Mouse (Mus musculus): Measurements from ENCODE around the gene Ston2. TPM values are rescaled to one million over a fixed set of nuclear protein-coding genes. Genes with fewer than 3 reads are reported as not detected.
A peak's percentile ranks its signal among the peaks of the same experiment; 100 is the strongest.
"Not testable (repeated sequence)": the region's sequence is repeated elsewhere in the genome, so short reads cannot be mapped to it uniquely, and the experiment has no call there.

Gene Ston2
- polyA plus RNA-seq, 1 experiment, result 14.0 TPM

DNA sequence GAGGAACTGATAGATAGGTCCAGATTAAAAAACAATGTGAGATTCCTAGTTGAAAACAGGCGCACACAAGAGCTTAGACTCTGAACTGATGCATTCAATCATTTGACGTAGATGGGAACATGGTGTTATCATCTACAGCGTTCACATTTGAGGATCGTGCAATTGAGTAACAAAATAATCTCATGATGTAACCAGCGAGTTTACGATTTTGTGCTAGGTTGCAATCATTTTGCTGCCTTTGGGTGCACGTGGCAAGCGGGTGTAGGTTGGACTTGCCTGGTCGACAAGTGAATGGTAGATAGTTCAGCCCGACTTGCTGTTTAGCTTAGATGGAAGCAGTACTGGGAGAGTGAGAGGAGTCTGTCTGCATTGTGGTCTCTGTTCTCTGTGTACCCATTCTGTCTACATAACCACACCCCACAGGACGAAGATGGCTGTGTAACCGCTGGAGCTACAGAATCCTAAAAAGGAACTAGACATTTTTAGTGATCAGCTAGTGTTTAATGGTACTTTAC, 11.7 kb upstream of the Ston2 start:
- no peak overlapping the region for H3K4me3 ChIP-seq (replicated peaks; ENCODE audit: control insufficient read depth, low read depth, low read length)
- no peak overlapping the region for H3K27ac ChIP-seq (ENCODE audit: control insufficient read depth, insufficient read depth, low read depth, low read length, poor library complexity)
- WGBS, result 37% methylated on average over 12 of the region's 12 CpGs
- H3K4me1 ChIP-seq (ENCODE audit: control insufficient read depth, insufficient read depth, low read length), result peaks cover 3% of the 10 kb centered on the region; the same call in 1 of the 2 replicates
- TF ChIP-seq CTCF (IDR thresholded peaks at IDR 0.05; ENCODE audit: control insufficient read depth, insufficient read depth, low read length) (no peak), POLR2A (IDR thresholded peaks at IDR 0.05; ENCODE audit: borderline replicate concordance, control insufficient read depth, low read depth, low read length) (no peak)

DNA sequence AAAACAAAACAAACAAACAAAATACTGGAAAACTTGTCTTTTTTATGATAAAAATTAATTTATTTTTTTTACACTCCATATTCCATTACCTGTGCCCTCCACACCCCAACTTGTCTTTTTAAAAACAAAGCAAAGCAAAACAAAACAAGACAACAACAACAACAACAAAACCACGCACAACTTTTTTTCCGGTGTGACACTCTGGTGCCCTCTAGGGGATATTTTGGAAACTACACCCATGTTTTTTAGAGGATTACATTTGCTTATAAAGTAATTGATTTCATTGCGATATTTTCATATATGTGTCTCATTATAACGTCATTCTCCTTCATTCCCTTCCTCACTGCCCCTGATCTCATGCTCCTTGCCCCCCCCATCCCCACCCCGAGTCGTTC, 11.2 kb upstream of the Ston2 start:
- 7% methylated on average over 6 of the region's 6 CpGs for WGBS
- TF ChIP-seq CTCF (IDR thresholded peaks at IDR 0.05; ENCODE audit: control insufficient read depth, insufficient read depth, low read length), result 0 out of 2 replicates have a peak, but pooled peaks have one; percentile 8
- TF ChIP-seq POLR2A (IDR thresholded peaks at IDR 0.05; ENCODE audit: borderline replicate concordance, control insufficient read depth, low read depth, low read length), result no peak
- H3K4me1 ChIP-seq (ENCODE audit: control insufficient read depth, insufficient read depth, low read length), result peaks cover 3% of the 10 kb centered on the region; the same call in 1 of the 2 replicates
- no peak overlapping the region for H3K4me3 ChIP-seq (replicated peaks; ENCODE audit: control insufficient read depth, low read depth, low read length)
- no peak overlapping the region for H3K27ac ChIP-seq (ENCODE audit: control insufficient read depth, insufficient read depth, low read depth, low read length, poor library complexity)

- WGBS, result 57% methylated on average over 6 of the region's 6 CpGs
- peaks cover 3% of the 10 kb centered on the region; the same call in 1 of the 2 replicates for H3K4me1 ChIP-seq (ENCODE audit: control insufficient read depth, insufficient read depth, low read length)
- TF ChIP-seq CTCF (IDR thresholded peaks at IDR 0.05; ENCODE audit: control insufficient read depth, insufficient read depth, low read length), result no peak
- TF ChIP-seq POLR2A (IDR thresholded peaks at IDR 0.05; ENCODE audit: borderline replicate concordance, control insufficient read depth, low read depth, low read length), result no peak
- no peak overlapping the region for H3K4me3 ChIP-seq (replicated peaks; ENCODE audit: control insufficient read depth, low read depth, low read length)
- H3K27ac ChIP-seq (ENCODE audit: control insufficient read depth, insufficient read depth, low read depth, low read length, poor library complexity), result no peak overlapping the region
Measured at GRCm38 (mm10) chr12:91798720-91799378, 10.7 kb upstream of the Ston2 start.

DNA sequence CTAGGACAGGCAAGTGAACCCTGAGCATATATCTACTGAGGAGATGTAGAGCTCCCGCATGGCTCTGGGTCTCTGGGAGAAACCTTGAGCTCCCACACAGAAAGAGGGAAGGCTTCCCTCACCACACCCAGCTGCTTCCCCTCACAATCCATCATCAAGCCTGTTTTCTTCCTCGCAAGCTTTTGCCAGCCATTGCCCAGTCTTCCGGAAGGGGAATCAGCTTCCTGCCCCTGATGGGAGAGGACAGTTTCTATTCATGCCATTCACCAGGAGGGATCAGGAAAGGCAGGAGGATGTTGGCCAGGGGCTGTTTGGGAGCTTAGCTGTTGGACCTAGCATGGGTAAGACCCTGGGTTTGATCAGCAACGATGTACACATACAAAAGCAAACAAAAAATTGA, 8.6 kb upstream of the Ston2 start:
- peaks cover 1% of the 10 kb centered on the region; the same call in 1 of the 2 replicates for H3K4me1 ChIP-seq (ENCODE audit: control insufficient read depth, insufficient read depth, low read length)
- H3K4me3 ChIP-seq (replicated peaks; ENCODE audit: control insufficient read depth, low read depth, low read length), result no peak overlapping the region
- TF ChIP-seq CTCF (IDR thresholded peaks at IDR 0.05; ENCODE audit: control insufficient read depth, insufficient read depth, low read length) (no peak), POLR2A (IDR thresholded peaks at IDR 0.05; ENCODE audit: borderline replicate concordance, control insufficient read depth, low read depth, low read length) (no peak)
- WGBS, result 60% methylated on average over 4 of the region's 4 CpGs
- H3K27ac ChIP-seq (ENCODE audit: control insufficient read depth, insufficient read depth, low read depth, low read length, poor library complexity), result no peak overlapping the region

- 71% methylated on average over 8 of the region's 8 CpGs for WGBS
- TF ChIP-seq POLR2A (IDR thresholded peaks at IDR 0.05; ENCODE audit: borderline replicate concordance, control insufficient read depth, low read depth, low read length) (no peak), CTCF (IDR thresholded peaks at IDR 0.05; ENCODE audit: control insufficient read depth, insufficient read depth, low read length) (no peak)
- Histone ChIP-seq H3K27ac (ENCODE audit: control insufficient read depth, insufficient read depth, low read depth, low read length, poor library complexity) (no peak overlapping the region), H3K4me1 (ENCODE audit: control insufficient read depth, insufficient read depth, low read length) (no peaks in the 10 kb centered on the region), H3K4me3 (replicated peaks; ENCODE audit: control insufficient read depth, low read depth, low read length) (no peak overlapping the region)
Measured at GRCm38 (mm10) chr12:91793266-91793665, 5.1 kb upstream of the Ston2 start.

- Histone ChIP-seq H3K27ac (ENCODE audit: control insufficient read depth, insufficient read depth, low read depth, low read length, poor library complexity) (no peak overlapping the region), H3K4me3 (replicated peaks; ENCODE audit: control insufficient read depth, low read depth, low read length) (no peak overlapping the region), H3K4me1 (ENCODE audit: control insufficient read depth, insufficient read depth, low read length) (no peaks in the 10 kb centered on the region)
- TF ChIP-seq POLR2A (IDR thresholded peaks at IDR 0.05; ENCODE audit: borderline replicate concordance, control insufficient read depth, low read depth, low read length) (no peak), CTCF (IDR thresholded peaks at IDR 0.05; ENCODE audit: control insufficient read depth, insufficient read depth, low read length) (no peak)
- 45% methylated on average over 4 of the region's 4 CpGs for WGBS
Measured at GRCm38 (mm10) chr12:91791822-91792221, 3.6 kb upstream of the Ston2 start.

DNA sequence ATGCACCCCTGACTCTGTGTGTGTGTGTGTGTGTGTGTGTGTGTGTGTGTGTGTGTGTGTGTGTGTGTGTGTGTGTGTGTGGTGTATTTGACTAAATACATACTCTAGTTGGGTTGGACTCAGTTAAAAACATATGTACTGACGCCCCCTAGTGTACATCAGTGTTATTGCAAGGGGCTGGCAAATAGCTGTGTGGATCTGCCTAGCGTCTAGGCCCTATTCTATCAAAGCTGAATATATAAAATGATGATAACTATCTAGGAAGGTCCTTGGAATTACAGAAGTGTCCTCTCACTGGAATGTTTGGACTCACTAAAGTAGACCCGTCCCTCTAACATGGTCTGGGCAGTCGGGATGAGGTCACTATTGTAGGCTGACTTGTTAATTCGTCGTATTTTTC, 1.6 kb upstream of the Ston2 start:
- Histone ChIP-seq H3K4me1 (ENCODE audit: control insufficient read depth, insufficient read depth, low read length) (no peaks in the 10 kb centered on the region), H3K27ac (ENCODE audit: control insufficient read depth, insufficient read depth, low read depth, low read length, poor library complexity) (no peak overlapping the region), H3K4me3 (replicated peaks; ENCODE audit: control insufficient read depth, low read depth, low read length) (no peak overlapping the region)
- WGBS, result 54% methylated on average over 6 of the region's 6 CpGs
- no peak for TF ChIP-seq POLR2A (IDR thresholded peaks at IDR 0.05; ENCODE audit: borderline replicate concordance, control insufficient read depth, low read depth, low read length)
- TF ChIP-seq CTCF (IDR thresholded peaks at IDR 0.05; ENCODE audit: control insufficient read depth, insufficient read depth, low read length), result peak; percentile 41

DNA sequence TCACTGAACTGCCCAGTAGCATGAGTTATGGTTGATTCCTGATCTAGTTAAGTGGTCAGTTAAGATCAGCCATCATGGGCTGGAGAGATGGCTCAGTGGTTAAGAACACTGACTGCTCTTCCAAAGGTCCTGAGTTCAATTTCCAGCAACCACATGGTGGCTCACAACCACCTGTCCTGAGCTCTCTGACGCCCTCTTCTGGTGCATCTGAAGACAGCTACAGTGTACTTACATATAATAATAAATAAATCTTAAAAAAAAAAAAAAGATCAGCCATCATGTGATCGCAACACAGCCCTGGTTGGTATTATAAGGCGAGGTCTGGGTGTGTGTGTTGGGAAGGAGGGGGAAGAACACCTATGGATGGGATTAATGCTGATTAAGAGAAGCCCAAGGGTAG, 259 bp upstream of the Ston2 start:
- not testable (repeated sequence) for H3K4me1 ChIP-seq (ENCODE audit: control insufficient read depth, insufficient read depth, low read length); H3K27ac ChIP-seq (ENCODE audit: control insufficient read depth, insufficient read depth, low read depth, low read length, poor library complexity); H3K4me3 ChIP-seq (replicated peaks; ENCODE audit: control insufficient read depth, low read depth, low read length)
- WGBS, result 57% methylated on average over 3 of the region's 3 CpGs

DNA sequence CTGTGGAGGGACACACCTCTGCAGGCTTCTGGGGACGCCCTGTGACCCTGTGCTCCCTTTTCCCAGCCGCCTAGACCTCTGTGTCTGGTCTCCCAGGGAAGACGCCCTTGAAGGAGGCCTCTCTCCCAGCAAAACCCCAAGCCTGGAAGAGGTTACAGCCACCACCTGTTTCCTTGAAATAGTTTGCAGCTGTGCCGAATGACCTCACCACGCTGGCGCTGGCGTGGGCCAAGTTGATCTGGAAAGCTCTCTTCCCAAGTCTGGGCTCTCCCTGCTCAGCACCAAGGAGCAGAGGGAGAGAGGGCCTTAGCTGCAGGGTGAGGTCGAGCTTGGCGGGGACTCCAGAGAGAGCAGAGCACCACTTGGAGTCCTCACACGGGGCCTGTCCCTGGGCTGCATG, 1.8 kb downstream of the Ston2 start:
- 65% methylated on average over 10 of the region's 10 CpGs for WGBS
- no peaks in the 10 kb centered on the region for H3K4me1 ChIP-seq (ENCODE audit: control insufficient read depth, insufficient read depth, low read length)
- TF ChIP-seq POLR2A (IDR thresholded peaks at IDR 0.05; ENCODE audit: borderline replicate concordance, control insufficient read depth, low read depth, low read length), result no peak
- TF ChIP-seq CTCF (IDR thresholded peaks at IDR 0.05; ENCODE audit: control insufficient read depth, insufficient read depth, low read length), result no peak
- no peak overlapping the region for H3K27ac ChIP-seq (ENCODE audit: control insufficient read depth, insufficient read depth, low read depth, low read length, poor library complexity)
- H3K4me3 ChIP-seq (replicated peaks; ENCODE audit: control insufficient read depth, low read depth, low read length), result no peak overlapping the region

Data from bone marrow, adult 2 months (tissue).